Mouse (Mus musculus) T-helper 1 cell (primary cell): ENCODE measurements around the gene Prepl.

ENCODE experiments used
- in situ Hi-C: fragments of 300-600 bp; cut with MboI, MseI; formaldehyde crosslinking; loops from one replicate; pipeline ENCODE4 v1.15.1; 2025; ENCODE audit warnings: high pct_unique_total_duplicates

Prepl gene

GRCm38 (mm10) chr17:85025151-85025550 is 64.9 kb downstream of the Prepl start:
- in situ Hi-C loops, result loop anchor here (5.0 kb wide), 1 partner anchor 62 kb away; no protein-coding TSS in a partner anchor

GRCm38 (mm10) chr17:85024237-85024636 is 65.8 kb downstream of the Prepl start:
- in situ Hi-C loops, result no loop called here

- in situ Hi-C loops, result no loop called here
Measured at GRCm38 (mm10) chr17:85023247-85024167, 66.5 kb downstream of the Prepl start.

- in situ Hi-C loops, result no loop called here
Measured at GRCm38 (mm10) chr17:85020343-85020742, 69.7 kb downstream of the Prepl start.

GRCm38 (mm10) chr17:85018794-85019193 is 71.2 kb downstream of the Prepl start:
- in situ Hi-C loops, result no loop called here

- in situ Hi-C loops, result no loop called here
Measured at GRCm38 (mm10) chr17:85018344-85018743, 71.7 kb downstream of the Prepl start.

GRCm38 (mm10) chr17:85014632-85015031 is 75.4 kb downstream of the Prepl start:
- in situ Hi-C loops, result no loop called here

- in situ Hi-C loops, result no loop called here
Measured at GRCm38 (mm10) chr17:85013485-85013884, 76.6 kb downstream of the Prepl start.
